Mouse (Mus musculus): ENCODE data around the gene Dlg2.

Dlg2 gene

GRCm38 (mm10) chr7:92373863-92374357, 1897.4 kb downstream of the Dlg2 start:
- no peak for DNase-seq (ENCODE audit: low spot score in 2 of 2)

- no peak for DNase-seq (ENCODE audit: low spot score in 2 of 2)
These were observed 1907.5 kb downstream of the Dlg2 start for GRCm38 (mm10) chr7:92383913-92384484.

- no peak for DNase-seq (ENCODE audit: low spot score in 2 of 2)
These were observed 1915.7 kb downstream of the Dlg2 start for GRCm38 (mm10) chr7:92392052-92392640.

GRCm38 (mm10) chr7:92396783-92397182, 1920.3 kb downstream of the Dlg2 start:
- no peak for DNase-seq (ENCODE audit: low spot score in 2 of 2)

GRCm38 (mm10) chr7:92398841-92399240, 1922.4 kb downstream of the Dlg2 start:
- no peak for DNase-seq (ENCODE audit: low spot score in 2 of 2)

GRCm38 (mm10) chr7:92400551-92400950, 1924.1 kb downstream of the Dlg2 start:
- DNase-seq (ENCODE audit: low spot score in 2 of 2): no peak

GRCm38 (mm10) chr7:92401001-92401688, 1924.7 kb downstream of the Dlg2 start:
- DNase-seq (ENCODE audit: low spot score in 2 of 2): no peak

- no peak for DNase-seq (ENCODE audit: low spot score in 2 of 2)
These were observed 1932.0 kb downstream of the Dlg2 start for GRCm38 (mm10) chr7:92408479-92408878.

GRCm38 (mm10) chr7:92420474-92420873, 1944.0 kb downstream of the Dlg2 start:
- no peak for DNase-seq (ENCODE audit: low spot score in 2 of 2)

- DNase-seq (ENCODE audit: low spot score in 2 of 2): no peak
These were observed 1946.5 kb downstream of the Dlg2 start for GRCm38 (mm10) chr7:92423017-92423416.

- no peak for DNase-seq (ENCODE audit: low spot score in 2 of 2)
These were observed 1948.2 kb downstream of the Dlg2 start for GRCm38 (mm10) chr7:92424703-92425102.

- DNase-seq (ENCODE audit: low spot score in 2 of 2): no peak
These were observed 1950.8 kb downstream of the Dlg2 start for GRCm38 (mm10) chr7:92427280-92427679.

GRCm38 (mm10) chr7:92428629-92429028, 1952.2 kb downstream of the Dlg2 start:
- no peak for DNase-seq (ENCODE audit: low spot score in 2 of 2)

- no peak for DNase-seq (ENCODE audit: low spot score in 2 of 2)
These were observed 1953.8 kb downstream of the Dlg2 start for GRCm38 (mm10) chr7:92430254-92430653.

- DNase-seq (ENCODE audit: low spot score in 2 of 2): no peak
These were observed 1960.7 kb downstream of the Dlg2 start for GRCm38 (mm10) chr7:92437168-92437567.

GRCm38 (mm10) chr7:92439503-92440487, 1963.3 kb downstream of the Dlg2 start:
- no peak for DNase-seq (ENCODE audit: low spot score in 2 of 2)

GRCm38 (mm10) chr7:92441611-92442010, 1965.1 kb downstream of the Dlg2 start:
- DNase-seq (ENCODE audit: low spot score in 2 of 2): no peak

- no peak for DNase-seq (ENCODE audit: low spot score in 2 of 2)
These were observed 1965.6 kb downstream of the Dlg2 start for GRCm38 (mm10) chr7:92442082-92442481.

- no peak for DNase-seq (ENCODE audit: low spot score in 2 of 2)
These were observed 1971.5 kb downstream of the Dlg2 start for GRCm38 (mm10) chr7:92447938-92448337.

GRCm38 (mm10) chr7:92448782-92449575, 1972.5 kb downstream of the Dlg2 start:
- DNase-seq (ENCODE audit: low spot score in 2 of 2): no peak

GRCm38 (mm10) chr7:92454176-92454575, 1977.7 kb downstream of the Dlg2 start:
- DNase-seq (ENCODE audit: low spot score in 2 of 2): no peak
